Mouse (Mus musculus) cerebellum, adult 8-10 months (tissue): Measurements from ENCODE around the gene Palm3.

Experiments used
- DNase-seq: peaks from one replicate; pipeline ENCODE4 v3.0.0; 2022

Palm3 gene

GRCm38 (mm10) chr8:84025863-84026262, 4.6 kb downstream of the Palm3 start:
- no peak for DNase-seq

GRCm38 (mm10) chr8:84027449-84027848, 6.2 kb downstream of the Palm3 start:
- no peak for DNase-seq

DNA sequence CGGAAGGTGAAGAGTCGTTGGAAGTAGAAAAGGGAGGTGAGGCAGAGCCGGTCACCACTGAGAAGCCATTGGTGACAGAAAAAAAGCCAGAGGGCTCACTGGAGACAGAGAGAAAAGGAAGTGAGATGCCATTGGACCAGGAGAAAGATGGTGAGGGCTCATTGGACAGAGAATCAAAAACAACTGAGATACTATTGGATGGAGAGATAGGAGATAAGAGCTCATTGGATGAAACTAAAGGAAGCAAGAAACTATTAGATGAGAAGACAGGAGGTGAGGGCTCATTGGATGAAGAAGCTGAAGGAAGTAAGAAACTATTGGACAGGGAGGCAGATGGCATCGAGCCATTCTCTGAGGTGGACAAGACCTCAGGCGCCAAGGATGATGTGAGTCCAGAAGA, 8.0 kb downstream of the Palm3 start:
- DNase-seq: no peak

GRCm38 (mm10) chr8:84032777-84033176, 11.5 kb downstream of the Palm3 start:
- DNase-seq: no peak

- DNase-seq: no peak
Measured at GRCm38 (mm10) chr8:84038015-84038414, 16.7 kb downstream of the Palm3 start.

- peak; percentile 75 for DNase-seq
Measured at GRCm38 (mm10) chr8:84039050-84039449, 17.8 kb downstream of the Palm3 start.

DNA sequence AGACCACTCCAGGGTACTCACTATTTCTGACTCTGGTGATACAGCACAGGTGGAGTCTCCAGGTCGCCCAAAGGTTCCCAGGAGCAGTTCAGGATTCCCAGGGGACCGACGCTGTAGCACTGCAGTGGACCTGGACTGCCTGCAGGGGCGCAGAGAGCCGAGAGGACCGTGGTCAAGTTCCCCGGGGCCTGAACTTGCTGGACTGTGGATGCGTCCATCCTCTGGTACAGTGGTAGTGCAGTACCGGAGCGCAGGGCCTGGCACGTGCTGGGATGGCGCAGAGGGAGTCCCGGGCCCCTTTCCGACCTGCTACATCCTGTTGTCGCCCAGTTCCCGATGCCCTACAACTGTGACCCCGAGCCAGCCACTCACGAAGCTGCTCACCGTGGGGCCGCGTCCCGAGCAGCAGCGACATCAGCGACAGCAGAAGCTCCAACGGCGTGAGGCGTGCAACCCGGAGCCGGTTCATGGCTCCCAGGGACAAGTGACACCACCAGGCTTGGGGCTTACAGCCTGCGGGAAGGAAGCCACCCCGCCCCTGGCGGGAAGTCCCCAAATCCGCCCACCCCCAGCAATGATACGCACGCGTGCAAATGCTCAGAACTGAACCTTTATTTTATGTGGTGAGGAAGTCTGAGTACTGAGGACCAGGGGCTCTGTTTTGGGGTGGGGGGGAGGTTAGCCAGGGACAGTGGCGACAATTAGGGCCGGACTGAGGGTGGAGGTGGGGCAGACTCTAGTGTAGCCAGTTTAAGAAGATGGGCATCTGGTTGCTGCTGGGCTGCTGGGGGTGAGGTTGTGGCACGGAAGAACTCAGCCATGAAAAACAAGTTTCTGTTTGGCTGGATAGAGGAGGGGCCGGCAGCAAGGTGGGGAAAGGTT, 21.0 kb downstream of the Palm3 start, which contains the start of gene Il27ra:
TSS of gene Il27ra (minus strand) at position 524 of the 882 bp plus-strand sequence.
- DNase-seq: no peak

DNA sequence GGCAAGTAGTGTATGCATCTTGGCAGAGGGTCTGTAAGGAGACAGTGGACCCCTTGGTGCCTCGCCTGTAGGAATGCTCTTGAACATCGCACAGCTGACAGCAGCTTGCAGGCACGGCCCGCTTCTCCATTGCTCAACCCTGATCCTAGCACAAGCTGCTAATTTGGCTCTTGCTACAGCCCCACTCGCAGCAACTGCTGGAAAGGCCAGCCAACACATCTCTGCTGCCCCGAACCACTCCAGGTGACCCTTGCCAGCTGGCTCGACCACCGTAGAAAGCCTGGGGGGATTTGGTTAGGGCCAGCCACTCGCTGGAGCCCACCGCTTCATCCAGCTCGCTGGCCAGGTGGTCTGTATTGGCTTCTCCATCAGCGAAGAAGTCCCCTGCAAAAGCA, 21.7 kb downstream of the Palm3 start:
- DNase-seq: no peak

GRCm38 (mm10) chr8:84044103-84044502, 22.8 kb downstream of the Palm3 start:
- no peak for DNase-seq

DNA sequence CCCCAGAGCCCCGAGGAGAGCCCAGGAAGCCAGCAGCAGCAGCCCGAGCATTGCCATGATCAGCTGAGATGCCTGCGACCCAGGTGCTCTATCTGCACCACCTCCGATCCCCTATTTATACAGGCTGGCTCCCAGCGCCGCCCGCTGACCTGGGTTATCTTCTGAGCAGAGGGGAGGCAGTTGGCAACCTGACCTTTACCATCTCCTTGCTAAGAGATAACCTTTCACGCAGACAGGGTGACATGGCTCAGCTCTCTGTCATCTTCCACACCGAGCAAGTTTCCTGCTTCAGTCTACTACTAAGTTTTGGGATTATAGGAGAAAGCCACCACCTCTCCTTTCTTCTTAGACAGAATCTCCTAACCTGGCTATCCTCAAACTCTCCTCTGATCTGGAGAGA, 23.6 kb downstream of the Palm3 start, which contains the start of gene Rln3:
TSS of gene Rln3 (minus strand) at position 101 of the 400 bp plus-strand sequence.
- DNase-seq: no peak

DNA sequence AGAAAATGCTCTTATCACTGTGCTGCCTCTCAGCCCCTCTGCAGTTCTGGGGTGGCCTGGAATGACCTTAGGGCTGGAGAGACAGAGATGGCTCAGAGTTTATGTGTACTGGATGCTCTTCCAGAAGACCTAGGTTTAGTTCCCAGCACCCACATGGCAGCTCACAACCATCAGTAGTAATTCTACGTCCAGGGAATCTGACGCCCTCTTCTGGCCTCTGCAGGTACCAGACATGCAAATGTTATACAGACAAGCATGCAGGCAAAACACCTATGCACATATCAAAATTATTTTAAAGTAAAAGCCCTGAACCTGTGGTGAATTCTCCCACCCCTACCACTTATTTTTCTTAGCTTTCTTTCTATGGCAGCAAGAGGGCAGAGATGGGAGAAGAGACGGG, 25.2 kb downstream of the Palm3 start:
- no peak for DNase-seq

GRCm38 (mm10) chr8:84048171-84048570, 26.9 kb downstream of the Palm3 start:
- DNase-seq: no peak

GRCm38 (mm10) chr8:84052746-84053145, 31.5 kb downstream of the Palm3 start:
- DNase-seq: no peak

DNA sequence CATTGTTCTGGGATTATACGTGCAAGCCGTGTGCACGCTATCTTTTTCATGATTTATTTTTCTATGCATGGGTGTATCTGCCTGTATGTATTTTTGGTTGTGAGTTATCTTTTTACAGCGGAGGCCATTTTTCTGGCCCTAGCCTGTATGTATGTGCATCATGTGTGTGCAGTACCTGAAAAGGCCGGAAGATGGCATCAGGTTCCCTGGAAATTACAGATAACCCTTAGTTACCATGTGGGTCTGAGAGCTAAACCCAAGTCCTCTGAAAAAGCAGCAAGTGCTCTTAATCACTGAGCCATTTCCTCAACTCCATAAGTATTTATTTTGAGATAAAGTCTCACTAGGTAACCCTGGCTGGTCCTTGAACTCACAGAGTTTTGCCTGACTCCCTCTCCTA, 32.0 kb downstream of the Palm3 start:
- no peak for DNase-seq

DNA sequence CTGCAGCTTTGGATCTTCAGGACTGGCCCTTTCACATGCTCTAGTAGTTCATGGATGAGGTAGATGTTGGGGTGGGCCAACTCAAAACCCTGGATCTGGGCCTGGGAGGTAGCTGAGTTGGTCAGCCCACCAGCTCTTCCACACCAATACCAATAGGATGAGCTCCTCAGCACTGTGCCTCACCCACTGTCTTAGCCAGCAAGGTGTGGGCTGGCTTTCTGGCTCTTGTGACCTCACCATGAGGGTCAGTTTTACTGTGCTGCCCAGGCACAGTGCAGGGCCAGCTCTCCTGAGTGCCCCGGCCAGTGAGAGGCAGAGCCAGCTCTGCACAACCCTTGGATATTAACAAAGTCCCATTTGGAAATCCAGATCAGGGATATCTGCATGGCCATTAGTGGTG, 36.6 kb downstream of the Palm3 start:
- no peak for DNase-seq

DNA sequence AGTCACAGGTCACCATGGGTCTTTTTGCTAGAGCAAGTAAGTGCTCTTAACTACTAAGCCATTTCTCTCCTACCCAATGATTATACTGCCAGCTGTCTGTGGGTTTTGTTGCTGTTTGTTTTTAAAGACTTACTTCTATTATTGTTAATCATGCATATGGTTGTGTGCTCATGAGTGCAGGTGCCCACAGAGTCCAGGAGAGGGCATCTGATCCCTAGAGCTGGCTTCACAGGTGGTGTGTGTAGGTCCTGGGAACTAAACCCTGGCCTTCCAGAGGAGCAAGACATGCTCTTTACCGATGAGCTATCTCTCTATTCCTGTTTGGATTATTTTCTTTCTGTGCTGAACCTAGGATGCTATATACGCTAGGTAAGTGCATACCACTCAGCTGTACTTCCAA, 38.0 kb downstream of the Palm3 start:
- no peak for DNase-seq

DNA sequence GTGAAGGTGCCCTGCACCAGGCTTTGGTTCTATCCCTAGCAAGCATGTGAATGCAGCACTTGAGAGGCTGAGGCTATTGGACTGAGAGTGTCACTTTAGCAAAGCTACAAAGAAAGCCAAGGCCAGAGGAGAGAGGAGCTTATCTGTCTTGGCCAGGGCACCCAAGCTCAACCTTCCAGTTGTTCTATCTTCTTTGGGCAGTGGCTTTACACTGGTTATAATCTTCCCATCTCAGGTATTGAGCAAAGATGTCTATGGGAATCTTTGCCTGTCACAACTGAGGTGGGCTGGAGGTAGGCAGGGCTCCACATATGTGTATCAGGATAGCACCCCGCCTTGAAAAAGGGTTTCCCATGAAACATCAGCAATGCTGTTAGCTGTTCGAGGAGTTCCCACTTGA, 39.0 kb downstream of the Palm3 start:
- no peak for DNase-seq

GRCm38 (mm10) chr8:84063861-84064610, 42.8 kb downstream of the Palm3 start:
- no peak for DNase-seq

DNA sequence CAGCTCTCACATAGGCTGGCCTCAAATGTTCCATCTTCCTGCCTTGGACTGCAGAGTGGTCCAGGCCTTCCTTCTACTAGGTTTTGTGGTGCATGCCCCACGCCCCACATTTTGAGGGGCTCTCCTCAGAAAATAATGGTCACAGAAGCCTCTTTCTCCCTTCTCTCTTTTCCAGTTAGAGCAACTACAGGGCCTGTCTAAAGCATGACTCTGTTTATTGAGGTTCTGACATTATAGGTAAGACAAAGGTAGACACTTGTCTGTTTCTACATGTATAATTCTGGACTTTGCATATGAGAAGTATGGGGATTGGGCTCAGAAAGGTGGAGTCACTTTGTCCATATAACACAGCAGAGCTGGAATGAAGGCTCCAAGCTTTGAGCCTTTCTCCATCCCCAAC, 43.8 kb downstream of the Palm3 start, which contains the start of gene Gm10643:
TSS of gene Gm10643 (minus strand) at position 101 of the 400 bp plus-strand sequence.
- no peak for DNase-seq

DNA sequence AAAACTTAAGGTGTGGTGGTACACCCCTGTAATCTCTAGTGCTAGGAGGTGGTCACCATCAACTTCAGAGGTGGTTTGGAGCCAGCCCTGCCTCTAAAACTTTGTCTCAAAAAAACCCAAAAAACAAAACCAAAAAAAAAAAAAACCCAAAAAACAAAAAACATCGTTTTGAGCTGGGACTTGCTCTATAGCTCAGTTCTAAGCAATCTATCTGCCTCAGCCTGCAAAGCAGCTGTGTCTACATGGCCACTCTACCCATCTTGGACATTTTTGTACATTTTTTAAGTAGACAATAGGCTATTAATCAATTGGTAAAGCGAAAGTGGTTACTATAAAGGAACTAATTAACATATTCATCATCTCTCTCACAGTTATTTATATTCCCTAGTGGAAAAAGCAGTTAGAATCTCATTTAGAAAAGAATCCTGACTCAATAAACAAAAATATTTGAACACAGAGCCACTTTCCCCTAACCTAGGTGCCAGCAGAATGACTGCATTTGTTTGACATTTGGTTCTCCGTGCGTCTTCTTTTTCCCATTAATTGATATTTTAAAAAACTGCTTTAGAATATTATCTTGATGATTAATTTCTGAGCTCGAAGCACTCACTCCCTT, 44.3 kb downstream of the Palm3 start:
- DNase-seq: no peak

DNA sequence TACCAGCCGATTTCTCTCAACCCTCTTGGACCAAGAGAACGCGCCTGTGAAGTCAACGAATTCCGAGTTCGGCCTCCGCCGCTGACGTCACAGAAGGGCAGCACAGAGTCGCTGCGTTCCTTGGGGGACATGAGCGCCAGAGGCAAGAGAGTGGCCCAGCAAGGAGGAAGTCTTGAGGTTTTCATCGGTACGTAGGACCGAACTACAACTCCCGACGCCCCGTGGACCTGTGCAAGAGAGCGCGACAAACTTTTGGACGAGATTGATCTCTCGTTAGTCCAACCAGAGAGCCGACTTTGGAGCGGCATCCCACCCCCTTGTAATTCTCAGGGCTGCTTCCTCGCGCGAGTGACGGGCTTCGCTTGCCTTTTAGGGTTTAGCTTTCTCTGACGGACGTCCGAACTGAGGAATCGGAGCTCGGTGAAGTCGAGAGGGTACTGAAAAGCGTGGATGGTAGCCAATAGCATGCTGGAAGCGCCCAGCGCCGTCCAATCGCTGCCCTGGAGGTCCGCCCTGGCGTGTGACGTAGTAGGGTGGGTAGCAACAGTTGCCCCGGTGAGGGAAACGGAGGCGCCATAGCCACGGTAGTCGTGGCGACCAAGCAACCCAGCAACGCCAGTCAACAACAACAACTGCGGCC, 45.1 kb downstream of the Palm3 start, which contains the start of gene Rfx1:
TSS of gene Rfx1 (plus strand) at position 544 of the 640 bp plus-strand sequence.
- DNase-seq: peak; percentile 98

- peak; percentile 95 for DNase-seq
Measured at GRCm38 (mm10) chr8:84067047-84067573, 45.8 kb downstream of the Palm3 start.

- no peak for DNase-seq
Measured at GRCm38 (mm10) chr8:84067911-84068310, 46.6 kb downstream of the Palm3 start.
